Mouse (Mus musculus): ENCODE results near the gene Immt. TPM values are rescaled to one million over a fixed set of nuclear protein-coding genes. Genes with fewer than 3 reads are reported as not detected.

The Immt gene
- 127 and 157 TPM in 2 replicates for total RNA-seq (2017)

GRCm38 (mm10) chr6:71830690-71831580, at the start of gene Immt:
Gene Immt, plus strand, starts transcription at chr6:71831331.
- peak; percentile 94 for ATAC-seq (replicated peaks; ENCODE audit: low read depth, poor library complexity, severe bottlenecking)

DNA sequence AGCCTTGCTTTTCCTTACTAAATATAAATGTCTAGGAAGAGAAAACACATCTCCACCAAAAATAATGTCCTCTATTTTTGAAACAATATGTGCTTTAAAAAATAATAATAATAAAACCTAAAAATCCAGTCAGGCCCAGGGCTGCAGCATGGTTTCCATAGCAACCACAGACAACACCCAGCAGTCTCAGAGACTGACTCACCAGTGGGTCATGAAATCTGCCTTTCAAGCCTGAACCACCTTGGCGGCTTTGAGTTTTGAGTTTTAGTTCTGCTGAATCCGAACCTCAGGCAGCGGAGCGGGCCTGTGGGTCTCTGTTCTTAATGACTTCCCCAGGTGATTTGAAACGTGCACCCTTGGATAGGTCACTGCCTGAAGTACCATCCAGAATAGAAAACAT, 48.0 kb upstream of the Immt start:
- ATAC-seq (replicated peaks; ENCODE audit: low read depth, poor library complexity, severe bottlenecking): no peak

- no peak for ATAC-seq (replicated peaks; ENCODE audit: low read depth, poor library complexity, severe bottlenecking)
These were observed 42.8 kb upstream of the Immt start for GRCm38 (mm10) chr6:71788348-71788747.

DNA sequence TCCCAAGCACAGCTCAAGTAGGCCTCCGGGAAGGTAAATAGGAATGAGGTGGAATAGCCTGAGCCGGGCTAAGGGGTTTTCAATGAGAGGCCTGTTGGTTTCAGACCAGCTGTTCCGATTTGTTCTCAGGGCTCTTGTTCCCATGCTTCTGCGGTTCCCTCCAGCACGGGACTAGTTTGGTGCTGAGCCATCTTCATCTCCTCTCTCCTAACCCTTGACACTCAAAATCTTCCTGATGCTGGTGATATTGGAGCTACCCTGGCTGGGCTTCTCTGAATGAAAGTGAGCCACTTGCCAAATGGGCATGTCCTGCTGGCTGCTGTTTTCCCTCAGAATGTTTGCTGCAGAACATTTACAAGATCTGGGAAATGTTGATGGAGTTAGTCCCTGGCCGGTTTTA, 39.4 kb upstream of the Immt start:
- ATAC-seq (replicated peaks; ENCODE audit: low read depth, poor library complexity, severe bottlenecking): no peak

DNA sequence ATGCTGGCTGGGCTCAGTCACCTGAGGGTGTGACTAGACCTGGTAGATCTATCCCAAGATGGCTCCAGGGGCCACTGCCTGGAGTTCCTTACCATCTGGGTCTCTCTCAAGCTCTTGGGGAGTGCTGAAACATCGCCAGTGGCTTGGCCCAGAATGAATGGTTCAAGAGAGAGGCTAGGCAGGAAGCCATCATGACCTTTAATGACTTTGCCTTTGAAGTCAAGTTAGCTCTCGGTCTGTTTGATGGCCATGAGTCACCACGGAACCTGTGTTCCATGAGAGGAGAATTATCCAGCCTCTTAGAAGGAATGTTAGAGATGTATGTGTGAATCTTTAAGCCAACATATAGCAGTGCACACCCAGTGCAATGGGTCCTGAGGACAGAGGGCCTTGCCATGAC, 31.7 kb upstream of the Immt start:
- no peak for ATAC-seq (replicated peaks; ENCODE audit: low read depth, poor library complexity, severe bottlenecking)

- no peak for ATAC-seq (replicated peaks; ENCODE audit: low read depth, poor library complexity, severe bottlenecking)
These were observed 30.0 kb upstream of the Immt start for GRCm38 (mm10) chr6:71801011-71801713.

DNA sequence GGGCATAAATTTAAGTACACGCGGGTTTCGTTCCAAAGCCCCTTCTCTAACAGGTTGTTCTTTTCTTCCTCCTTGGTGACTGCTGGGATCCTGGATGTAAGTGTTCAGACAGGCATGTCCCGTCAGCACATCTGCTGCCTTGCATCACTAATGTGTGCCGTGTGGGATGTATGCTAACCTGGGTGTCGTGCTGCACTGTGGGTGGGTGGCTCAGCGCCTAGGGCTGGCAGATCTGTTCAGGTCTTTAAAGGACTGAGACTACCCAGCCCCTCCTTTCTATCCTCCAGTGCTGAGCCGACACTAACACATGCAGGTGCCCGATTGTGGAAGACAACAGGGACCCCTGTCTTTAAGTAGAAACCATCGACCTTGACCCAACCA, 29.4 kb upstream of the Immt start:
- no peak for ATAC-seq (replicated peaks; ENCODE audit: low read depth, poor library complexity, severe bottlenecking)

DNA sequence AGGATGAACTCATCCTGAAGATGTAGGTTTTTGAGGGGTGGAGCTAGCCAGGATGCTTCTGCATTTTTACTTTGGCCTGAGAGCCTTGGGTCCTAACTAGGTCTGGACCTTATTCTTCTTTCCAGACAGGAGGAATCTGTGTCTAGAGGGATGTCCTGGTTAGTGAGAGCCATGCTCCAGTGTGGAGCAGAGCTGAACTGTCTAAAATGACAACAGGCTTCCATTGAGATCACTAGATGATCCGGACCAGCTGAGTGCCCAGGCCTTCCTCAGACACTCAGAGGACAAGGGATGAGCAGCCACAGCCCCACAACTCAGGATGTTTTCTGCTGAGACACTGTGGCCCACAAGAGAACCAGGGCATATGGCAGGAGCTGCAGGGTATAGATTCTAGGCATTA, 27.5 kb upstream of the Immt start:
- no peak for ATAC-seq (replicated peaks; ENCODE audit: low read depth, poor library complexity, severe bottlenecking)

DNA sequence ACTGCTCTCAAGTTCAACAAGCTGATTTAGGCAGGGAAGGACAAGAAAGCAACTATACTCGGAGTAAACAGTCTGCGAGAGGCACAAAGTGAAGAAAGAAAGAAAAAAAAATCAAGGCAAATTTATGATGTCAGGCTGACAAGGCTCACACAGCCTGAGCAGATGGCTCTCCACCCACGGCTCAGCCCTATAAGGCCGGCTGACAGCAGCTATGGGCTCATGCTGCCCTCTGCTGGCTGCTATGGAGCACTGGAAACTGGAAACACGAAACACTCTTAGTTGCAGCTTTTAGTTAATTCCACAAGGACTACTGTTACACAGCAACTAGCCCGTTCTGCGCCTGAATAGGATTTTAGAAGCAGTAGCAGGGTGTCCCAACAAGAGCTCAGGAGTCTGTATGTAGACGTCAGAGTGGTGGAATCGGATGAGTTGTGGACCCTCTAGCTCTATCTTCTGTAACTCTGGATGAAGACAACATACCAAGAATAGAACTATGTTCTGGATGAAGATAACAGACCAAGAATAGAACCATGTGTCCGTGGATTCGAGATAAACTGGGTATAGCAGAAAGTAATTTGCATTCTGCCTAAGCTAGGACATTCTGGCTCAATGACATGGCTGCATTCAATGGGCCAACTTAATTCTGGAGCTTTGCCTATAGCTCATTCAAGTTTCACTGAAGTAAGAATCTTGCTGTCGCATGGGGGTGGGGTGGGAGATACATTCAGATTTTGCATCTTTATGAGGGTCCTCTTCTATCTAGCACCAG, 26.9 kb upstream of the Immt start:
- ATAC-seq (replicated peaks; ENCODE audit: low read depth, poor library complexity, severe bottlenecking): peak; percentile 92

DNA sequence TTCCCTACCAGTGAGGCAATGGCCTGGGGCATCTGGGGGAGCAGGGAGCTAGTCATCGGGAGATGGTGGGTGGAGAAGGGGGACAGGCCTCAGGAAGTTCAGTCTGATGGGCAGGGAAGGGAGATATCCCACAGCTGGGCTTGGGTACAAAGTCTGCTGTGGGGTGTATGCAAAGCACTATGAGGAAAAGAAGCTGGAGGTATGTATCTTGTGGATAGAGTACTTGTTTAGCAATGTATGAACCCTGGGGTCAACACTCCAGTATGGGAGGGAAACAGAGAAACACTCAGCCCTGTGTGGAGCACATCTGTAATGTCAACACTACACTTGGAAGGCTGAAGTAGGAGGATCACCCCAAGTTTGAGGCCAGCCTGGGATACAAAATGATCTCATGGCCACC, 24.4 kb upstream of the Immt start:
- ATAC-seq (replicated peaks; ENCODE audit: low read depth, poor library complexity, severe bottlenecking): no peak

GRCm38 (mm10) chr6:71809890-71810289, 21.2 kb upstream of the Immt start:
- no peak for ATAC-seq (replicated peaks; ENCODE audit: low read depth, poor library complexity, severe bottlenecking)

DNA sequence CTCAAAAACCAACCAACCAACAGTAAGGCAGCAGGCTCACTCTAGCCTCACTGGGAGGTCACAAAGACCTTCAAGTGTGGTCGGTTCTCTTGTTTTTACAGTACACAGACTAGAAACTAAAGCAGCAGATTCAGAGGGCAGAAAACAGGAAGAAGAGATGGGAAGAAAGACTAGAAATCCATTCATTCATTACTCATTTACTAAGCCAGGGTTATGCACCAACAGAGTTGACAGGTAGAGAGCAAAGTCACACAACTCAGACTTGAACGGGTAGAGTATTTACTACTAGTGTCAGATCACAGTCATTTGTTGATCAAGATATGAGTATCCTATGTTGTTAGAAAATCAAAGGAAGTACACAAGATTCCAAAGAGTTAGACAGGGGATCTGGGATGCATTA, 18.3 kb upstream of the Immt start:
- ATAC-seq (replicated peaks; ENCODE audit: low read depth, poor library complexity, severe bottlenecking): no peak

- ATAC-seq (replicated peaks; ENCODE audit: low read depth, poor library complexity, severe bottlenecking): no peak
These were observed 11.3 kb upstream of the Immt start for GRCm38 (mm10) chr6:71819764-71820292.

GRCm38 (mm10) chr6:71823085-71823484, 8.0 kb upstream of the Immt start:
- no peak; the same call in 1 of the 2 replicates for ATAC-seq (replicated peaks; ENCODE audit: low read depth, poor library complexity, severe bottlenecking)

- peak; percentile 99 for ATAC-seq (replicated peaks; ENCODE audit: low read depth, poor library complexity, severe bottlenecking)
These were observed 7.6 kb upstream of the Immt start for GRCm38 (mm10) chr6:71823488-71823887.

- 0 out of 2 replicates have a peak, but pooled peaks have one; percentile 15 for ATAC-seq (replicated peaks; ENCODE audit: low read depth, poor library complexity, severe bottlenecking)
These were observed 7.2 kb upstream of the Immt start for GRCm38 (mm10) chr6:71823961-71824360.

DNA sequence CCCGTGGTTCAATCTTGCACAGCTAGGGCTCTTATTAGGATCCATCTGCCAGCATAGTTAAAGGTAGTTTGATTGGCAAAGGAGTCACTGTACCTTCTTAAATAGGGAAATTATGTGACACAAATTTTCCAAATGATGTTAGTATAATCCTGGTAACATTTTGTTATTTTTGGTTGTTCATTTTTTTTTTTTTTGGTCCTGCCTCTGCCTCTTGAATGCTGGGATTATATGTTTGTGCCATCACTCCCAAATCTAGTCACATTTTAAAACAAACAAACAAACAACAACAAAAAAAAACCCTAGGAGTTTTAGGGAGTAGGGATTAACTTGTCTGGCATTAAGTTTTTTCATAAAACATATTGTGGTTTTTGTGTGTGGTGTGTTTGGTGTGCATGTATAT, 4.3 kb upstream of the Immt start, which contains the start of gene Mrpl35:
Mrpl35 (minus strand) TSS at position 101 of the 400 bp plus-strand sequence.
- ATAC-seq (replicated peaks; ENCODE audit: low read depth, poor library complexity, severe bottlenecking): no peak

GRCm38 (mm10) chr6:71829768-71830167, 1.4 kb upstream of the Immt start:
- ATAC-seq (replicated peaks; ENCODE audit: low read depth, poor library complexity, severe bottlenecking): no peak

DNA sequence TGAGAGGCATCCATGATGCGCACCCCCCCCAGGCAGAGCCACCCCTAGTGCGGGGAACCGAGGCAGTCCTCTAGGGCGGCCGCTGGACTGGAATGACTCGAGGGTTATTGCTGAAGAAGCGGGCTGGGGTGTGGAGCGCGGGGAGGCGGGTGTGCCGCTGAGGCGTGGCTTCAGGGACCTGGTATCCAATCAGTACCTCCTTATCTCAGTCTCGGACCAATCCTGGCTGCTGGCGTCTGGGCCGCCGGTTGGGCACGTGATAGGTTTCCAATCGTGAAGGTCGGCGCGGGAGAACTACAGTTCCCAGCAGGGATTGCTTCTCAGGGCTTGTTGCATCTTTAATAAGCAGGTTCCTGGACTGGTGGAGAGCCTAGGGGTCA, 440 bp downstream of the Immt start:
- ATAC-seq (replicated peaks; ENCODE audit: low read depth, poor library complexity, severe bottlenecking): peak; percentile 95

- ATAC-seq (replicated peaks; ENCODE audit: low read depth, poor library complexity, severe bottlenecking): no peak
These were observed 5.7 kb downstream of the Immt start for GRCm38 (mm10) chr6:71836811-71837210.
